Mouse (Mus musculus): Measurements from ENCODE around the gene Gm20547. TPM values are rescaled to one million over a fixed set of nuclear protein-coding genes. Genes with fewer than 3 reads are reported as not detected.
"Not testable (repeated sequence)": the region's sequence is repeated elsewhere in the genome, so short reads cannot be mapped to it uniquely, and the experiment has no call there.

Gm20547 gene
- polyA plus RNA-seq, 1 experiment from 2014 or later, result not detected

GRCm38 (mm10) chr17:34810811-34811210 is 71.0 kb downstream of the Gm20547 start:
- WGBS, result 84% methylated on average over 8 of the region's 8 CpGs
- not testable (repeated sequence) for DNase-seq (ENCODE audit: low spot score); H3K27me3 ChIP-seq (ENCODE audit: control insufficient read depth, insufficient read depth, low read length); H3K4me1 ChIP-seq (ENCODE audit: control insufficient read depth, insufficient read depth, low read length); H3K9ac ChIP-seq (ENCODE audit: low read length); H3K4me3 ChIP-seq (ENCODE audit: low read depth, low read length); H3K36me3 ChIP-seq (ENCODE audit: control insufficient read depth, insufficient read depth, low read length); H3K4me2 ChIP-seq (ENCODE audit: low read depth); H3K9me3 ChIP-seq (ENCODE audit: control insufficient read depth, low read length); H3K27ac ChIP-seq (ENCODE audit: low read depth, low read length); ATAC-seq (ENCODE audit: insufficient read depth, low FRiP score, low TSS enrichment)

DNA sequence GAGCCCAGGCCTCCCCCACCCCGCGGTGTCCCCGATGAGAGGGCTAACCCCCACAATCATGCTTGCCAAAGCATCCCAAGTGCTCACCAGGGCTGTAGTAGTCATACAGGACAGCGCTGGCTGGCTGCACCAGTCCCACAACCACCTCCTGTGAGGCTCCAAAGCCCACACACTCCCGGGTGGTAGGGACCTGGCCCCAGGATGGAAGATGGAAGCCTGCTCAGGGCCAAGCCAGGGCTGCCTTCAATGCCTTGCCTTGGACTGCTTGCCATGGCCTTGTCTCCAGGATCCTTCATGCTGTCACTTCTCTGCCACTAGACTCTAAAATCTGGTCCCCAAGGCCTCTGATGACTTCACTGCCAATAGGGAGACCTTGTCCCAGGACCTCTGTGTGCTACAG is 71.4 kb downstream of the Gm20547 start:
- H3K4me2 ChIP-seq (ENCODE audit: low read depth); H3K27ac ChIP-seq (ENCODE audit: low read depth, low read length); H3K9me3 ChIP-seq (ENCODE audit: control insufficient read depth, low read length); DNase-seq (ENCODE audit: low spot score); H3K27me3 ChIP-seq (ENCODE audit: control insufficient read depth, insufficient read depth, low read length); H3K36me3 ChIP-seq (ENCODE audit: control insufficient read depth, insufficient read depth, low read length); ATAC-seq (ENCODE audit: insufficient read depth, low FRiP score, low TSS enrichment); H3K9ac ChIP-seq (ENCODE audit: low read length); H3K4me3 ChIP-seq (ENCODE audit: low read depth, low read length); H3K4me1 ChIP-seq (ENCODE audit: control insufficient read depth, insufficient read depth, low read length): not testable (repeated sequence)
- WGBS, result 86% methylated on average over 5 of the region's 5 CpGs

GRCm38 (mm10) chr17:34808599-34809205 is 73.1 kb downstream of the Gm20547 start:
- H3K27ac ChIP-seq (ENCODE audit: low read depth, low read length), result no peak overlapping the region
- no peak overlapping the region for H3K4me3 ChIP-seq (ENCODE audit: low read depth, low read length)
- no peaks in the 10 kb centered on the region for H3K27me3 ChIP-seq (ENCODE audit: control insufficient read depth, insufficient read depth, low read length)
- H3K36me3 ChIP-seq (ENCODE audit: control insufficient read depth, insufficient read depth, low read length), result no peaks in the 10 kb centered on the region
- H3K4me1 ChIP-seq (ENCODE audit: control insufficient read depth, insufficient read depth, low read length), result no peaks in the 10 kb centered on the region
- no peaks in the 10 kb centered on the region for H3K9me3 ChIP-seq (ENCODE audit: control insufficient read depth, low read length)
- WGBS, result 88% methylated on average over 6 of the region's 6 CpGs
- ATAC-seq (ENCODE audit: insufficient read depth, low FRiP score, low TSS enrichment) (no peak), DNase-seq (ENCODE audit: low spot score) (no peak)
- H3K4me2 ChIP-seq (ENCODE audit: low read depth), result no peak overlapping the region
- no peak overlapping the region for H3K9ac ChIP-seq (ENCODE audit: low read length)

GRCm38 (mm10) chr17:34807176-34807575 is 74.7 kb downstream of the Gm20547 start:
- H3K9ac ChIP-seq (ENCODE audit: low read length), result no peak overlapping the region
- WGBS, result 65% methylated on average over 3 of the region's 3 CpGs
- no peak overlapping the region for H3K4me3 ChIP-seq (ENCODE audit: low read depth, low read length)
- no peak overlapping the region for H3K27ac ChIP-seq (ENCODE audit: low read depth, low read length)
- no peaks in the 10 kb centered on the region for H3K4me1 ChIP-seq (ENCODE audit: control insufficient read depth, insufficient read depth, low read length)
- H3K36me3 ChIP-seq (ENCODE audit: control insufficient read depth, insufficient read depth, low read length), result no peaks in the 10 kb centered on the region
- H3K9me3 ChIP-seq (ENCODE audit: control insufficient read depth, low read length), result no peaks in the 10 kb centered on the region
- no peak overlapping the region for H3K4me2 ChIP-seq (ENCODE audit: low read depth)
- H3K27me3 ChIP-seq (ENCODE audit: control insufficient read depth, insufficient read depth, low read length), result no peaks in the 10 kb centered on the region
- DNase-seq (ENCODE audit: low spot score) (no peak), ATAC-seq (ENCODE audit: insufficient read depth, low FRiP score, low TSS enrichment) (no peak)

Small RNA genes within 50 kb of the gene (microRNA-seq; reads per million reads assigned to microRNA genes)
- gene Mir6970, result not detected
- gene Mir6971, result 1.0 reads per million
- not detected for gene Mir6972

Other genes starting within 250 kb of the Gm20547 start
- 15.5 and 17.6 TPM in 2 replicates for gene Fkbpl, start 237.3 kb downstream of the Gm20547 start, polyA plus RNA-seq (2014; fragmentation: Nextera tagmentation; extraction: Ambion mirVana)
- gene Atf6b, start 234.9 kb downstream of the Gm20547 start, polyA plus RNA-seq (2014; fragmentation: Nextera tagmentation; extraction: Ambion mirVana), result 78.3 and 88.4 TPM in 2 replicates
- 0.03 TPM in 1 of 2 replicates, not detected in the other for gene Tnxb, start 211.5 kb downstream of the Gm20547 start, polyA plus RNA-seq (2014; fragmentation: Nextera tagmentation; extraction: Ambion mirVana)
- not detected in 2 replicates for gene C4b, start 138.2 kb downstream of the Gm20547 start, polyA plus RNA-seq (2014; fragmentation: Nextera tagmentation; extraction: Ambion mirVana)
- not detected in 2 replicates for gene Cyp21a1, start 77.5 kb downstream of the Gm20547 start, polyA plus RNA-seq (2014; fragmentation: Nextera tagmentation; extraction: Ambion mirVana)
- 20.3 and 24.7 TPM in 2 replicates for gene Stk19, start 45.1 kb downstream of the Gm20547 start, polyA plus RNA-seq (2014; fragmentation: Nextera tagmentation; extraction: Ambion mirVana)
- 69.4 and 71.0 TPM in 2 replicates for gene Dxo, start 45.0 kb downstream of the Gm20547 start, polyA plus RNA-seq (2014; fragmentation: Nextera tagmentation; extraction: Ambion mirVana)
- gene Skiv2l, start 31.8 kb downstream of the Gm20547 start, polyA plus RNA-seq (2014; fragmentation: Nextera tagmentation; extraction: Ambion mirVana), result 45.0 and 55.7 TPM in 2 replicates
- gene Nelfe, start 31.7 kb downstream of the Gm20547 start, polyA plus RNA-seq (2014; fragmentation: Nextera tagmentation; extraction: Ambion mirVana), result 125 and 132 TPM in 2 replicates
- 2.6 and 2.9 TPM in 2 replicates for gene Cfb, start 19.5 kb downstream of the Gm20547 start, polyA plus RNA-seq (2014; fragmentation: Nextera tagmentation; extraction: Ambion mirVana)
- gene Zbtb12, start 2.6 kb downstream of the Gm20547 start, polyA plus RNA-seq (2014; fragmentation: Nextera tagmentation; extraction: Ambion mirVana), result 1.7 and 2.1 TPM in 2 replicates
- 0.57 and 0.86 TPM in 2 replicates for gene C2, start 16.2 kb upstream of the Gm20547 start, polyA plus RNA-seq (2014; fragmentation: Nextera tagmentation; extraction: Ambion mirVana)
- gene Ehmt2, start 16.4 kb upstream of the Gm20547 start, polyA plus RNA-seq (2014; fragmentation: Nextera tagmentation; extraction: Ambion mirVana), result 62.7 and 70.3 TPM in 2 replicates
- not detected in 2 replicates for gene Slc44a4, start 32.4 kb upstream of the Gm20547 start, polyA plus RNA-seq (2014; fragmentation: Nextera tagmentation; extraction: Ambion mirVana)
- 16.4 and 16.8 TPM in 2 replicates for gene Neu1, start 49.2 kb upstream of the Gm20547 start, polyA plus RNA-seq (2014; fragmentation: Nextera tagmentation; extraction: Ambion mirVana)
- 0.13 and 0.37 TPM in 2 replicates for gene Hspa1b, start 77.2 kb upstream of the Gm20547 start, polyA plus RNA-seq (2014; fragmentation: Nextera tagmentation; extraction: Ambion mirVana)
- gene Gm20481, start 87.9 kb upstream of the Gm20547 start, polyA plus RNA-seq (2014; fragmentation: Nextera tagmentation; extraction: Ambion mirVana), result not detected in 2 replicates
- gene Hspa1a, start 90.1 kb upstream of the Gm20547 start, polyA plus RNA-seq (2014; fragmentation: Nextera tagmentation; extraction: Ambion mirVana), result 1.1 and 1.9 TPM in 2 replicates
- gene Hspa1l, start 90.7 kb upstream of the Gm20547 start, polyA plus RNA-seq (2014; fragmentation: Nextera tagmentation; extraction: Ambion mirVana), result 1.8 and 2.0 TPM in 2 replicates
- 209 and 211 TPM in 2 replicates for gene Lsm2, start 99.8 kb upstream of the Gm20547 start, polyA plus RNA-seq (2014; fragmentation: Nextera tagmentation; extraction: Ambion mirVana)
- 109 and 114 TPM in 2 replicates for gene Vars, start 118.9 kb upstream of the Gm20547 start, polyA plus RNA-seq (2014; fragmentation: Nextera tagmentation; extraction: Ambion mirVana)
- 0.08 TPM in 1 of 2 replicates, not detected in the other for gene Vwa7, start 134.5 kb upstream of the Gm20547 start, polyA plus RNA-seq (2014; fragmentation: Nextera tagmentation; extraction: Ambion mirVana)
- gene Sapcd1, start 146.0 kb upstream of the Gm20547 start, polyA plus RNA-seq (2014; fragmentation: Nextera tagmentation; extraction: Ambion mirVana), result 3.9 and 5.2 TPM in 2 replicates
- gene Msh5, start 164.7 kb upstream of the Gm20547 start, polyA plus RNA-seq (2014; fragmentation: Nextera tagmentation; extraction: Ambion mirVana), result 4.1 and 6.2 TPM in 2 replicates
- gene Clic1, start 167.9 kb upstream of the Gm20547 start, polyA plus RNA-seq (2014; fragmentation: Nextera tagmentation; extraction: Ambion mirVana), result 82.8 and 89.7 TPM in 2 replicates
- gene Ddah2, start 177.0 kb upstream of the Gm20547 start, polyA plus RNA-seq (2014; fragmentation: Nextera tagmentation; extraction: Ambion mirVana), result 638 and 659 TPM in 2 replicates
- gene Ly6g6c, start 183.3 kb upstream of the Gm20547 start, polyA plus RNA-seq (2014; fragmentation: Nextera tagmentation; extraction: Ambion mirVana), result 0.43 TPM in 1 of 2 replicates, not detected in the other
- 1.5 and 2.0 TPM in 2 replicates for gene Mpig6b, start 184.1 kb upstream of the Gm20547 start, polyA plus RNA-seq (2014; fragmentation: Nextera tagmentation; extraction: Ambion mirVana)
- gene Ly6g6e, start 194.9 kb upstream of the Gm20547 start, polyA plus RNA-seq (2014; fragmentation: Nextera tagmentation; extraction: Ambion mirVana), result 0.39 and 0.46 TPM in 2 replicates
- gene Ly6g6d, start 196.0 kb upstream of the Gm20547 start, polyA plus RNA-seq (2014; fragmentation: Nextera tagmentation; extraction: Ambion mirVana), result 1.0 and 3.2 TPM in 2 replicates
- gene Ly6g6f, start 203.6 kb upstream of the Gm20547 start, polyA plus RNA-seq (2014; fragmentation: Nextera tagmentation; extraction: Ambion mirVana), result 1.3 and 1.4 TPM in 2 replicates
- 50.5 and 59.9 TPM in 2 replicates for gene Abhd16a, start 207.2 kb upstream of the Gm20547 start, polyA plus RNA-seq (2014; fragmentation: Nextera tagmentation; extraction: Ambion mirVana)
- not detected in 2 replicates for gene Ly6g5c, start 226.2 kb upstream of the Gm20547 start, polyA plus RNA-seq (2014; fragmentation: Nextera tagmentation; extraction: Ambion mirVana)
- gene Ly6g5b, start 233.4 kb upstream of the Gm20547 start, polyA plus RNA-seq (2014; fragmentation: Nextera tagmentation; extraction: Ambion mirVana), result 0.45 and 0.78 TPM in 2 replicates
- gene Gpank1, start 239.4 kb upstream of the Gm20547 start, polyA plus RNA-seq (2014; fragmentation: Nextera tagmentation; extraction: Ambion mirVana), result 26.1 and 28.9 TPM in 2 replicates
- gene Csnk2b, start 240.0 kb upstream of the Gm20547 start, polyA plus RNA-seq (2014; fragmentation: Nextera tagmentation; extraction: Ambion mirVana), result 303 and 319 TPM in 2 replicates
- 7.0 and 7.6 TPM in 2 replicates for gene D17H6S53E, start 244.3 kb upstream of the Gm20547 start, polyA plus RNA-seq (2014; fragmentation: Nextera tagmentation; extraction: Ambion mirVana)